Mouse (Mus musculus): Measurements from ENCODE around the gene Ddrgk1.
"Not testable (repeated sequence)": the region's sequence is repeated elsewhere in the genome, so short reads cannot be mapped to it uniquely, and the experiment has no call there.

Ddrgk1 gene

DNA sequence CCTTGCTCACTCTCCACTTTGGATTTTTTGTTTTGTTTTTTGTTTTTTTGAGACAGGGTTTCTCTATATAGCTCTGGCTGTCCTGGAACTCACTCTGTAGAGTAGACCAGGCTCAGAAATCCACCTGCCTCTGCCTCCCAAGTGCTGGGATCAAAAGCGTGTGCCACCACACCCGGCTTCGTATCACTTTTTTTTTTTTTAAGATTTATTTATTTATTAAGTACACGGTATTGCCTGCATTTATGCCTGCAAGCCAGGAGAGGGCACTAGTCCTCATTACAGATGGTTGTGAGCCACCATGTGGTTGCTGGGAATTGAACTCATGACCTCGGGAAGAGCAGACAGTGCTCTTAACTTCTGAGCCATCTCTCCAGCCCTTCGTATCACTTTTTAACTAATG, 15.4 kb downstream of the Ddrgk1 start:
- DNase-seq = not testable (repeated sequence)

DNA sequence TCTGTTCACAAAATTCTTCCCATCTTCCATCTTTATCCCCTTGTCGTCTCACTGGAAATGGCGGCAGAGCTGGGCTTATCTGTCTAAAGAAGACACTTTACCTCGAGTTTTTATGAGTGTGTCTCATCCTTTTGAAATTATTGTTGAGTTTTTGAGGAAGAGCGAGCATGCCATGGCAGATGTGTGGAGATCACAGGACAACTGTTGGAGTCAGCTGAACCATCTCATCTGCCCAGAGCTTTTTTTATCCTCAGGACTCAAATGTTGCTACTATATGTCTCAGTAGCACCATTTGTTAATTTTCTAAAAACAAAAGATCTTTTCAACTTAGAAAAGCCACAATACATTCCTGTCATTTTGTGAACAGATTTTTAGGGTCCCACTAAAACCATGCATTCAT, 19.3 kb downstream of the Ddrgk1 start:
- no peak for DNase-seq

DNA sequence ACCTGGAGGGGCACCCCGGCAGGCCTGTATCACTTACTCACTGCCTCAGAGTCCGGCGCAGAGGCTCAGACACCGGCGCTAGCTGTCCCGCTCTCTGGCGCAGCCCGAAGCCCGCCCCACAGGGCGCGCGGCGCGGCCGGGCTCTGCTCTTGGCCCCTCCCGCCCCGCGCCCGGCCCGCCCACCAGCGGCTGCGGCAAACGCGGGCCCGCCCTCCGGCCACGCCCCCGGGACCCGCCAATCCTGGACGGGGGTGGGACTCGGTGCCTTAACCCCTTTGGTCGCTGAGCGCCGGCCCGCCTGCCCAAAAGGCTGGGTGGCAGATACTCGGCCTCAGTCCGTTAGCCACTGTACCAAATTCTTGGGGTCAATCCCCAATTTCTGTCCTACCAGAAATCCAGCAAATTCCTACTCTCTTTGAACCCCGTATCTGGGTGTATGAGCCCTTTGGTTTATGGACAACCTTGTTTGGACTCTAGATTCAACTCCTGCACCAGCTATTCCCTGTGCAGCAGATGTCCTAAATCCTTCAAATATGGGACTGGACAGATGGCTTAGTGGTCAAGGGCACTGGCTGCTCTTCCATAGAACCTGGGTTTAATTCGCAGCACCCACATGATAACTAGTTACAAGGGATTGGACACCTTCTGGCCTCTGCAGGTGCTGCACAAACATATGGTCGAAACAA, 21.6 kb downstream of the Ddrgk1 start, which contains the start of gene Lzts3:
Gene Lzts3, minus strand, starts transcription at position 120 of the 686 bp plus-strand sequence.
- DNase-seq = peak; percentile 95

DNA sequence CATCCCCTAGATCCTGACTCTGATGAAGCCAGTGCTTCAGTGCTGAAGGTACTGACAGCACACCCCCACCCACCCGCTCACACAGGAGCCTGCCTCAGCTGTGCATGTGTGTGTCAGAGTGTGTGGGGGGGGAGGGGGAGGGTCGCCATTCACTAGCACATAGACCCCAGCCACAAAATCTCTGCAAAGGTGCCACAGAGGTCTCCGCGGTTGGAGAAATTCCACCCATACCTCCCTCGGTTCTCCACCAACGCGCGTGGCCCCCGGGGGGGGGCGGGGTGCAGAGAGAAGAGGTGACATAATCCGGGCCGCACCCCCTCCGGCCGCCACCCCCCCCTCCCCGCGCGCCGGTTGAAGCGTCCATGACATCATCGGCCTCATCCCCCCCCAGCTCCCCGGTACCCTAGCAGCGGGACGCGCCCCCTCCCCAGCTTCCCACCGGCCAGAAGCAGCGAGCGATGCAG, 22.2 kb downstream of the Ddrgk1 start:
- no peak for DNase-seq

DNA sequence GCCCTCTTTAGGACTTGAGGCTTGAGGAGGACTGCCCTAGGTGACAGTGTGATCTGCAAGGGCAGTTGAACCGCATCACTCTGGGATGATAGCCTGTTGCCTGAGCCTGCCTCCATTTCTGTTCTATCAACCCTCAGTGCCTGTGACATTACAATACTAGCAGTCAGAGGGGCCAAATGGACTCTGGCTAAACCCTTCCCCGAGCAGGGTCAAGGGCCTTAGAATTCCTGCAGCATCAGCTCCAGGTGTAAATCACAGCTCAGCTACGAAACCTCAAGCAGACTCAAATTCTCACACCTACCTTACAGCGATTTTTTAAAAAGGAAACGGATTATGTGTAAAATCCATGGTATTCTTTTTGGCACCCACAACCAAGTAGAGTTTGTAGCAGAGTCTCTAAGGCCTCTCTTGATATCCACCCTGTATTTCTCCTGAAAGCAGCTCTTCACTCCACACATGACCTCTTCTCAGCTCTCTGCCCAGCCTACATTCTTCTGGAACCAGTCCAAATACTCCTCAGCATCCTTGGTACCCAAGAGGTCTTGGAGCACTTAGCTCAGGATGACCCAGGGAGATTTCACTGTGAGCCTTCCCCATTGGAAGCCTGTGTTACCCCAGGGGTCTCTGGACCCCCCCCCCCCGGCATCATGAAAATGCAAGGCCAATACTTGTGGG, 23.0 kb downstream of the Ddrgk1 start:
- DNase-seq = no peak

DNA sequence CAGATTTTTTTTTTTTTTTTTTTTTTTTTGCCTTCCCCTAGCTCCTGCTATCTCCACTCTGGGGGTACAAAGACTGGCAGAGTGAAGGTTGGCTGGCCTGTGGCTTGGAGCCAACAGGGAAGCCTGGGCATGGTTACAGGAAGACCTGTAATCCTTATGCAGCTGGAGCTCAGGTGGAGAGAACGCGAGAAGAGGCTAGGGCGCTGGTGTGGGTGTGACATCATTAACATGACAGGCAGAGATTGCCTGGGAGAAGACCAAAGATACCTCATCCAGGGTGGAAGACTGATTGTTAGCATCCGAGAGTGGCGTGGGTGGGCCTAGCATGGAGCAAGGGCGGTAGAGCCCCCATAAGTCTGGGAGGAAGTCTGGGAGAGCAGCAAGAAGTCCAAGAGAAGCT, 25.2 kb downstream of the Ddrgk1 start:
- no peak for DNase-seq

DNA sequence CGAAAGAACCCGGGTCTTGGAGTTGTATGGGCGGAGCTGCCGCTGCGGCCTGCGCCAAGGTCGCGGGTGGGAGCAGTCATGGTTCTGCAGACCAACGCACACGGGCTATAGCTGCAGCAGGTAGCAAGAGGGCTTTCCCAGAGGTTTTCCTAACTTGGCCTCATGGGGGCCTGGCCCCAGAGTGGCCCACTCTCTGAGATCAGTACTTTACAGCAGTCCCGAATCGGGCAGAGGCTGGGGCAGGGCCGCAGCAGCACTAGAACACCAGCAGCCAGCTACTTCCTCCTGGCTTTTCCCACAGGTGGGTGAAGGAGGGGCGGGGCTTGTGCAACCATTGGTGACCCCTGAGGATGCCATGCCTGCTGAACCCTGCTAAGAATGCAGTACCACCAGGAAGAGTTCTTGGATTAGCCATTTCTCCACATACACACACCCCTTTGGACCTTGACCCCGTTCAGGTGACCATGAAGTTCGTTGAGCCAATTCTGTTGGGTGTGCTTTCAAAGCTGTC, 26.3 kb downstream of the Ddrgk1 start:
- DNase-seq = no peak

DNA sequence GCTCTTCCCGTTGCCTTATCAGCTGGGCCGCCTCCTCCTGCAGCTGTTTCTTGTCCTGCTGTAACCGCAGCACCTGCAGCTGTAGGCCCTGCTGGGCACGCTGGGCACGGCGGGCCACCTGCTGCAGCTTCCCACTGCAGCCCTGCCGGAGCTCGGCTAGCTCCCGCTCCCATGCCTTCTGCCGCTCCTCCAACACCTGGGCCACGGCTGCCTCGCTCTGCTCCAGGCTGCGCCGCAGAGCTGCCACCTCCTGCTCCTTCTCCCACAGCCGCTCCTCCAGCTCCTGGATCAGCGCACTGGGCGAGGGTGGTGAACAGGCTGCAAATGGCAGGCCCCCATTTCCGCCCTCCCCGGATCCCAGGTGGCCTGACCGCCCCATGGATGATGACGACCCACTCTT, 28.6 kb downstream of the Ddrgk1 start:
- DNase-seq = peak; percentile 52

DNA sequence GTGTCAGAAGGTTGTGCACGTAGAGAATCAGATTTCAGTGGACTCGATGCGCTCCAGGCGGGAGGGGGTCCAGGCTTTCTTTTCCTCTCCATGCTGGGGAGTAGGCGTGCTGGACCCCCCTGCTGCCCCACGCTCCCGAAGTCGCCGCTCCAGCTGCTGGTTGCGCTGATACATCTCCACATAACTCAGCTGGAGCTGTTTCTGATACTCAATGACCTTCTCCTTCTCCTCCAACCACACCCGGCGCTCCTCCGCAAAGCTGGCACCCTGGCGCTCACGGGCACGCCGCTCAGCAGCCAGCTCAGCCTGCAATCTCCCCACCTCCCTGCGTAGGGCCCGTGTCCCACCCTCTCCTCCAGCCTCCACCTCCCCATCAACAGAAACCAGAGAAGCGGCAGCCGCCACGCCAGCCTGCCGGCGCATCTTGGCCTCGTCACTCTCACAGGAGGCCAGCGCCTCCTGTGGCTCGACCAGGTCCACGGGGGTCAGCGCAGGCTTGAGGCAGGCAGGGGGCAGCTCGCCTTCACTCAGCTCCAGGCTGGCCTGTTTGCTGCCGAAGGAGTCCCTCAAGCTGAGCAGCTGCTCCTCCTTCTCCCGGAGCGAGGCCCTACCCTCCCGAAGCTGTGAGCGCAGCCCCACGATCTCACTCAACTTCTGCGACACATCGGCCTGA, 29.6 kb downstream of the Ddrgk1 start:
- no peak for DNase-seq

DNA sequence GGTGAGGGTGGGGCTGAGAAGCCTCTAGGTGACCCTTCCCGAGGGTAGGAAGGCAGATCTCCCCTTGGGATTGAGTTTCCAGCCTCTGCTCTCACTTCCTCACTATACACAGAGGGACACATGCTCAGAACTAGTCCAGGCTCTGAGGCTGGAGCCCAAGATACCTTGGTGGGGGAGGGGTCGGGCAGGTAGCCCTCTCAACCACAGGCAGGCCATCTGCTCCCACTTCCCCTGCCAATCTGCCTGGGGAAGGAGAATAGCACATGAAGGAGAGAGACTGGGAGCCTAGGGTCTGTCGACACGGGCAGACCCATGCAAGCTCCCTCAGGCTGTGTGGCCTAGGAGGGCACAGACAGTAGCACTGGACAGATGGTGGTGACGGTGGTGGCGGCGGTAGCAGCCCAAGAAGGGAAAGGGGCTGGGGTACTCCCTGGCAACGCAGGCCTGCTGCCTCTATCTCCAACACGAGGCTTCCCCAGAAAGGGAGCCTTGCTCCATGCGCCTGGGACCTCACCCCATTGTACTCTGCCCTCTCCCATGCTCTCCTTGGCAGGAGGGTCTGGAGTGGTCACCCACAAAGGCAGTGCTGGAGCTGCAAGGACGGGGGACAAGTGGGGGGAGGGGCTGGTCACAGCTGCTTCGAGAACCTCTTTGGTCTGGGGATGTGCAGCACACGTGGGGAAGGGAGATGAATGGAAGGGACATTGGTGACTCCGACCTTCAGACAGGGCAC, 30.3 kb downstream of the Ddrgk1 start:
- DNase-seq = no peak

DNA sequence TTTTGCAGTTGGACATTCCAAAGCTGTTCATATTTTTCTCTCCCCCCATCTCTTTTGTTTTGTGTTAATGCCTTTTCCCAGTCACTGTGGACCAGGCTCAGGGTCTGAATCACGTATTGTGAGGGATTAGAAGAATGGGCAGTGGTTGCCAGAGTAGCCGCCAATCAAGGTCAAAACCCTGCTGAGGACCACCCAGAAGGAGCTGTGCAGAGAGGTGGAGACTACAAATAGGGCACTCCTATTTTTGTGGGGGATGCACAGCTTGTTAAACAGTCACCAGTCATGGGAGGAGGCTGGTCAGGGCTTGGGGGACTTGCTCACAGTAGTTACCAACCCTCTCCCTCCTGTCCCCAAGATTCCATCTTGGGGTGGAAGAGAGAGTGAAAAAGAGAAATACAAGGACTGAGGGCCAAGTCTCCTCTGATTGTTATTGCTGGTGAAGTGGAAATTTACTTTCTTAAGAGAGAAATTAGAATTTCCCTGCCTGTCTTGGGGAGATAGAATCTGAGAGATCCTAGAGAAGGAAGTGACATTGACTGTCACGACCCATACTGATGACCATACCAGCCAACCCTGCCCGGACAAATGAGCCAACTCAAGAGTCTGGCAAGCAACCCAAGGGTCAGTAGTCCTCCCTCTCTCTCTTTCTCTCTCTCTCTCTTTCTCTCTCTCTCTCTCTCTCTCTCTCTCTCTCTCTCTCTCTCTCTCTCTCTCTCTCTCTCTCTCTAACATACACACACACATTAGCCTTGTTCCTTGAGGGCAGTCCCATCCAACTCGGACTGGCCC, 31.4 kb downstream of the Ddrgk1 start:
- no peak for DNase-seq

DNA sequence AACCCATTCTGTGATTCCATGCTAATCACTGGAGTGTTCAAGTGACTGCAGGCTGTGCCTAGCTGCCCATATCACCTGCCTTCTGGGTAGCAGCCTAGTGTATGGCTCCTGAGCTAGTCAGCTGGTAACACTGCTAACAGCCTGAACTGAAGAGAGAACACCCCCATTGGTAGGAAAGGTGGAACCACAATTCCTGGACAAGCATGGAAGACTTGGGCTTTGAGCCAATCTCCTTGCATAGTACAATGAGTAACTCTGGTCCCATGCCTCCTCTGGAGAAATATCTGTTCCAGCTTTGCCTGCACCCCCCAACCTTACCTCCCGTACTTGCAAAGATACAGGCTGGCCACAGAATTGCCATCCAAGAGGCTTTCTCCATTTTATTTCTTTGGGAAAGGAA, 32.0 kb downstream of the Ddrgk1 start:
- DNase-seq = no peak

DNA sequence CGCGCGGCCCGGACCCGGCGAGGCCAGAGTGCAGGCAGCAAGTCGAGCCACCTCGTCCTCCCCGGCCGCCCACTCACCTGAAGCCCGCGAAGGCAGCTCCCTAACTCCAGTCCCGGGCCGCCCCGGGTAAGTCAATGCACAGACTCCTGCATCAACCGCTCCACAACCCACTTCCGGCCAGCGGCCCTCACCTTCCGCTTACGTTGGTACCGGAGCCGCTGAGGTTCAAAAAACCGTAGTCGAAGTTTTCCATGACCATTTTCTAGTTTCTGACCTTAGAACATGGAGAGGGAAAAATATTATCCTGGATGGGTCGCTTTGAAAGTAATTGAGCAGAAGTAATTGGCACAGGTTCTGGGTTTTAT, 34.6 kb downstream of the Ddrgk1 start, which contains the start of the genes Fastkd5 and Ubox5:
Gene Fastkd5, minus strand, starts transcription at position 189 of the 365 bp plus-strand sequence.
Gene Ubox5, minus strand, starts transcription at position 200 of the 365 bp plus-strand sequence.
- DNase-seq = peak; percentile 87

DNA sequence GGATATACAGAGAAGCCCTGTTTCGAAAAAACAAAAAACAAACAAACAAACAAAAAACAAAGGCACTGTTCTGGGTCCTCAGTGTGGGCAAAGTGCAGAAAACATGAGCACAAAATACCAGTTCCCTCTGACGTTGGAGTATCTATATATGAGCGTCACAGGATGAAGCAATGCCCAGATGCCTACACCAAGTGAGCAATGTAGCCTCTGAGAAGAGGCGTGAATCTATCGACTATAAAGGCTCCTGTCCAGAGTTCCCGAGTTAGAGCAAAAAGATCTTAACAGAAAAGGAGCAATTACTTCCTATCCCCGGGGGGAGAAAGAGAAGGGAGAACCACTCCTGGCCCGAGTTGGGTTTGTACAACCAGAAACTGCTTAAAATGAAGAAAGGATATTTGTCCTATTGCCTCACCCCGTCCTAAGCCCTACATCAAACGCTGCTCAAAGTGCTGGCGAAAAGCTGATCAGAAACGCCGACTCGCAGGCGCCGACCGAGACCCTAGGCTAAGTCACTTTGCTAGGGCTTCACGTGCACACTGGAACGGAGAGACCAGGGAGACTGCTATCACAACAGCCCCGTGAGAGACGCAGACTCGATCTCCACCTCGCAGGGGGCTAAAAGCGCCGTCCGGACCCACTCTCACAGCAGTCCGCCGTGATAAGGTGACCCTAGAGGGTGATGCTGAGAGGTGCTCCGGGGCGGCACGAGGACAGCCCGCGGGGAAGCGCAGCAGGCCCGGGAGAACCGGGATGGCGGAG, 35.2 kb downstream of the Ddrgk1 start:
- no peak for DNase-seq

DNA sequence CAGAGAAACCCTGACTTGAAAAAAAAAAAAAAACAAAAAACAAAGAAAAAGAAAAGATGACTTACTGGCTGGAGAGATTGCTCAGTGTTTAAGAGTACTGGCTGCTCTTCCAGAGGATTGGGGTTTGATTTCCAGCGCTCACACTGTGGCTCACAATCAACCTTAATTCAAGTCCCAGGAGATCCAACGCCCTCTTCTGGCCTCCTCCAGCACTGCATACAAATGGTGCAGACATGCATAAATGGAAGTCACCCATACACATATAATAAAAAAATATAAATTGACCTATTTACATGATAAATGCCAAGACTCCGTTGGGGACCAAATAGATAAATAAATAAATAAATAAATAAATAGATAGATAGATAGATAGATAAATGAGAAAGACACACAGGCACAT, 36.0 kb downstream of the Ddrgk1 start:
- DNase-seq = no peak

DNA sequence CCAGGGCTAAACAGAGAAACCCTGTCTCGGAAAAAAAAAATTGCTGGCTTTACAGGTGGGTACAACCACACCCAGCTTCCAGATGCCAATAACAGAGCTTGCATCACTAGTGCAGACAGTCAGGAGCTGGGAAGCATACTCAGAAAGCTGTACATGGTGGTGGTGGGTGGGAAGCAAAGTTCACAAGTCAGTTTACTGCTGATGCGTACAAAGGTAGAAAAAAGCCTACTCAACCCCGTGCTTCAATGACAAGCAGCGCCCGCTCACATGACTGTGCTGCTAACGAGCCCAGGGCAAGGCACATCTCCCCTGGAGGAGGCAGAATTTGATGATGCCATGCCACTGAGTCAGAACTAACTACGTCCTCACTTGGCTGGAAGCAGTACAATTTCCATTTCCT, 45.5 kb downstream of the Ddrgk1 start:
- DNase-seq = no peak

DNA sequence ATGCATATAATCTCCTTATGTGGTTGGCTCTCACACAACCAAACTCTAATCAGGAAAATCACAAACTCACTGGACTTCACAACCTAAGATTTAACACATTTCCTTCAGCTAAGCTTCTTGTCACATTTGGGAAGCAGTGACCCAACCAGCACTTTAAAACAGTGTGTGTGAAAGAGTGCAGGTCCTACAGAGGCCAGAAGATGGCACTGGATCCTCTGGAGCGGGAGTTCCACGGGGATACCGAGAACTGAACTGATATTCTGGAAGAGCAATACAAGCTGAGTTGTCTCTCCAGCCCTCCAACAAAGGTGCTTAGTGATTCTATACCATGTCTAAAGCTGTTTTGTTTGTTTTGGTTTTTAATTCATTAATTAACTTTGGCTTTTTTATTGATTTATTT, 51.4 kb downstream of the Ddrgk1 start:
- no peak for DNase-seq

All from right cerebral cortex, postnatal 25 days (tissue).